16 mouse cellular contexts compared by ENCODE assay signal in genomic region chr13:26538928-26539327, GRCm38 (mm10).
"Had no signal": no experiment of that assay in that cellular context is flagged by ENCODE, and none has a peak within 500 bp of the region (broad histone marks: within the 10 kb centered on the region; RNA-seq: fewer than 3 reads in every experiment).

No protein-coding gene starts in this region.

- H3K9me3 ChIP-seq: liver, embryonic 15.5 days; midbrain, embryonic 10.5 days; neural tube, embryonic 15.5 days; stomach, embryonic 15.5 days had no signal

- H3K27me3 ChIP-seq: liver, embryonic 15.5 days; neural tube, embryonic 15.5 days; stomach, embryonic 15.5 days had no signal

- H3K4me2 ChIP-seq: liver, embryonic 11.5 days; liver, embryonic 15.5 days; neural tube, embryonic 15.5 days; stomach, embryonic 15.5 days had no signal

- H3K4me1 ChIP-seq: liver, embryonic 15.5 days; midbrain, embryonic 10.5 days; neural tube, embryonic 15.5 days; stomach, embryonic 15.5 days had no signal

- H3K27ac ChIP-seq: left cerebral cortex, adult 2 months; liver, embryonic 15.5 days; midbrain, embryonic 10.5 days; neural tube, embryonic 15.5 days; stomach, embryonic 15.5 days had no signal

- ATAC-seq: intestine, embryonic 16.5 days; lung, postnatal 0 days had no signal

- DNase-seq: kidney, postnatal 10 days; lung, adult 2 months; lung, postnatal 36 days; midbrain, embryonic 14.5 days; right cerebral cortex, postnatal 14 days; thymus, adult 2 months; thymus, postnatal 36 days had no signal

- H3K9ac ChIP-seq: liver, embryonic 15.5 days; neural tube, embryonic 15.5 days; stomach, embryonic 15.5 days had no signal

- H3K4me3 ChIP-seq: left cerebral cortex, adult 2 months; liver, embryonic 15.5 days; midbrain, embryonic 10.5 days; myocyte; neural tube, embryonic 15.5 days; stomach, embryonic 15.5 days had no signal

- H3K36me3 ChIP-seq: liver, embryonic 15.5 days; midbrain, embryonic 10.5 days; neural tube, embryonic 15.5 days; stomach, embryonic 15.5 days had no signal
